Mouse (Mus musculus): ENCODE measurements around the gene Copz1. TPM values are rescaled to one million over a fixed set of nuclear protein-coding genes. Genes with fewer than 3 reads are reported as not detected.
"Not testable (repeated sequence)": the region's sequence is repeated elsewhere in the genome, so short reads cannot be mapped to it uniquely, and the experiment has no call there.

The Copz1 gene
- polyA plus RNA-seq, 1 experiment from 2014 or later: 288 TPM

- peak overlapping the region; percentile 78 for H3K4me3 ChIP-seq
- no peaks in the 10 kb centered on the region for H3K9me3 ChIP-seq (replicated peaks)
- peaks cover 65% of the 10 kb centered on the region for H3K36me3 ChIP-seq
- 80% methylated on average over 8 of the region's 8 CpGs for WGBS
- H3K27ac ChIP-seq (replicated peaks): no peak overlapping the region
- no peaks in the 10 kb centered on the region for H3K27me3 ChIP-seq (ENCODE audit: low read depth, poor library complexity, severe bottlenecking)
- DNase-seq (ENCODE audit: low spot score): no peak
- H3K4me1 ChIP-seq: peaks cover 45% of the 10 kb centered on the region
Observed at GRCm38 (mm10) chr15:103242885-103243284, 29.6 kb upstream of the Copz1 start.

- Histone ChIP-seq H3K4me3 (0 out of 2 replicates have a peak overlapping the region, but pooled peaks have one; percentile 14), H3K9me3 (replicated peaks) (no peaks in the 10 kb centered on the region), H3K27ac (replicated peaks) (no peak overlapping the region), H3K4me1 (peaks cover 40% of the 10 kb centered on the region), H3K27me3 (ENCODE audit: low read depth, poor library complexity, severe bottlenecking) (no peaks in the 10 kb centered on the region), H3K36me3 (peaks cover 80% of the 10 kb centered on the region)
- 87% methylated on average over 6 of the region's 6 CpGs for WGBS
- no peak for DNase-seq (ENCODE audit: low spot score)
Observed at GRCm38 (mm10) chr15:103245616-103246015, 26.9 kb upstream of the Copz1 start.

GRCm38 (mm10) chr15:103247078-103247781 lies 25.3 kb upstream of the Copz1 start:
- 91% methylated on average over 9 of the region's 9 CpGs for WGBS
- no peak for DNase-seq (ENCODE audit: low spot score)
- no peaks in the 10 kb centered on the region for H3K9me3 ChIP-seq (replicated peaks)
- peaks cover 32% of the 10 kb centered on the region for H3K4me1 ChIP-seq
- no peaks in the 10 kb centered on the region for H3K27me3 ChIP-seq (ENCODE audit: low read depth, poor library complexity, severe bottlenecking)
- H3K27ac ChIP-seq (replicated peaks): no peak overlapping the region
- no peak overlapping the region for H3K4me3 ChIP-seq
- peaks cover 66% of the 10 kb centered on the region for H3K36me3 ChIP-seq

- Histone ChIP-seq H3K4me1 (peaks cover 25% of the 10 kb centered on the region), H3K4me3 (no peak overlapping the region), H3K36me3 (peaks cover 59% of the 10 kb centered on the region), H3K9me3 (replicated peaks) (no peaks in the 10 kb centered on the region), H3K27me3 (ENCODE audit: low read depth, poor library complexity, severe bottlenecking) (no peaks in the 10 kb centered on the region), H3K27ac (replicated peaks) (no peak overlapping the region)
- peak; percentile 23 for DNase-seq (ENCODE audit: low spot score)
Observed at GRCm38 (mm10) chr15:103247782-103248400, 24.6 kb upstream of the Copz1 start.

GRCm38 (mm10) chr15:103248401-103249313 lies 23.9 kb upstream of the Copz1 start:
- no peak overlapping the region; the same call in 1 of the 2 replicates for H3K27ac ChIP-seq (replicated peaks)
- WGBS: 88% methylated on average over 28 of the region's 28 CpGs
- H3K27me3 ChIP-seq (ENCODE audit: low read depth, poor library complexity, severe bottlenecking): peaks cover under 1% of the 10 kb centered on the region; the same call in 1 of the 2 replicates
- H3K4me1 ChIP-seq: peaks cover 17% of the 10 kb centered on the region
- H3K4me3 ChIP-seq: no peak overlapping the region
- H3K9me3 ChIP-seq (replicated peaks): no peaks in the 10 kb centered on the region
- peaks cover 52% of the 10 kb centered on the region for H3K36me3 ChIP-seq
- peak; percentile 28 for DNase-seq (ENCODE audit: low spot score)

GRCm38 (mm10) chr15:103249511-103249910 lies 23.0 kb upstream of the Copz1 start:
- H3K4me1 ChIP-seq: peaks cover 15% of the 10 kb centered on the region
- 88% methylated on average over 6 of the region's 6 CpGs for WGBS
- DNase-seq (ENCODE audit: low spot score); H3K27ac ChIP-seq (replicated peaks); H3K4me3 ChIP-seq; H3K9me3 ChIP-seq (replicated peaks); H3K27me3 ChIP-seq (ENCODE audit: low read depth, poor library complexity, severe bottlenecking): not testable (repeated sequence)
- peaks cover 47% of the 10 kb centered on the region for H3K36me3 ChIP-seq

GRCm38 (mm10) chr15:103250195-103250740 lies 22.2 kb upstream of the Copz1 start:
- no peaks in the 10 kb centered on the region for H3K9me3 ChIP-seq (replicated peaks)
- no peak overlapping the region for H3K4me3 ChIP-seq
- peak; percentile 77 for DNase-seq (ENCODE audit: low spot score)
- peaks cover 19% of the 10 kb centered on the region for H3K4me1 ChIP-seq
- 34% methylated on average over 2 of the region's 2 CpGs for WGBS
- peaks cover 15% of the 10 kb centered on the region for H3K27me3 ChIP-seq (ENCODE audit: low read depth, poor library complexity, severe bottlenecking)
- H3K27ac ChIP-seq (replicated peaks): peak overlapping the region; percentile 1; the same call in 1 of the 2 replicates
- H3K36me3 ChIP-seq: peaks cover 41% of the 10 kb centered on the region

GRCm38 (mm10) chr15:103251595-103251994 lies 20.9 kb upstream of the Copz1 start:
- no peak for DNase-seq (ENCODE audit: low spot score)
- no peak overlapping the region for H3K27ac ChIP-seq (replicated peaks)

GRCm38 (mm10) chr15:103252660-103253059 lies 19.9 kb upstream of the Copz1 start:
- no peak overlapping the region for H3K27ac ChIP-seq (replicated peaks)
- H3K36me3 ChIP-seq: peaks cover 17% of the 10 kb centered on the region
- peaks cover 19% of the 10 kb centered on the region for H3K27me3 ChIP-seq (ENCODE audit: low read depth, poor library complexity, severe bottlenecking)
- peaks cover 17% of the 10 kb centered on the region for H3K4me1 ChIP-seq
- no peaks in the 10 kb centered on the region for H3K9me3 ChIP-seq (replicated peaks)
- H3K4me3 ChIP-seq: no peak overlapping the region
- DNase-seq (ENCODE audit: low spot score): no peak
- WGBS: 89% methylated on average over 3 of the region's 3 CpGs

More at GRCm38 (mm10) chr15:103251595-103251994, 20.9 kb upstream of the Copz1 start:
- WGBS: 86% methylated on average over 1 of the region's 1 CpGs
- H3K4me1 ChIP-seq: peaks cover 17% of the 10 kb centered on the region
- no peaks in the 10 kb centered on the region for H3K9me3 ChIP-seq (replicated peaks)
- H3K4me3 ChIP-seq: no peak overlapping the region
- peaks cover 19% of the 10 kb centered on the region for H3K27me3 ChIP-seq (ENCODE audit: low read depth, poor library complexity, severe bottlenecking)
- peaks cover 28% of the 10 kb centered on the region for H3K36me3 ChIP-seq

GRCm38 (mm10) chr15:103253352-103253751 lies 19.2 kb upstream of the Copz1 start:
- Histone ChIP-seq H3K27ac (replicated peaks) (no peak overlapping the region), H3K4me1 (peaks cover 24% of the 10 kb centered on the region), H3K27me3 (ENCODE audit: low read depth, poor library complexity, severe bottlenecking) (peaks cover 23% of the 10 kb centered on the region), H3K36me3 (peaks cover 10% of the 10 kb centered on the region), H3K9me3 (replicated peaks) (no peaks in the 10 kb centered on the region), H3K4me3 (no peak overlapping the region)
- WGBS: 95% methylated on average over 1 of the region's 1 CpGs
- no peak for DNase-seq (ENCODE audit: low spot score)

GRCm38 (mm10) chr15:103255169-103255568 lies 17.3 kb upstream of the Copz1 start:
- Histone ChIP-seq H3K27me3 (ENCODE audit: low read depth, poor library complexity, severe bottlenecking) (peaks cover 25% of the 10 kb centered on the region), H3K9me3 (replicated peaks) (no peaks in the 10 kb centered on the region), H3K4me1 (peaks cover 28% of the 10 kb centered on the region), H3K27ac (replicated peaks) (peak overlapping the region; percentile 81), H3K4me3 (peak overlapping the region; percentile 56), H3K36me3 (no peaks in the 10 kb centered on the region)
- DNase-seq (ENCODE audit: low spot score): peak; percentile 50
- 2% methylated on average over 25 of the region's 25 CpGs for WGBS

- Histone ChIP-seq H3K27ac (replicated peaks) (no peak overlapping the region), H3K4me1 (peaks cover 25% of the 10 kb centered on the region), H3K9me3 (replicated peaks) (no peaks in the 10 kb centered on the region), H3K36me3 (no peaks in the 10 kb centered on the region), H3K4me3 (no peak overlapping the region), H3K27me3 (ENCODE audit: low read depth, poor library complexity, severe bottlenecking) (peaks cover 25% of the 10 kb centered on the region)
- WGBS: 89% methylated on average over 6 of the region's 6 CpGs
- no peak for DNase-seq (ENCODE audit: low spot score)
Observed at GRCm38 (mm10) chr15:103256210-103256986, 16.1 kb upstream of the Copz1 start.
